Mouse (Mus musculus) cerebral cortex, adult 2 months (tissue): ENCODE data around the gene Olfr952.

Source experiments
- WGBS: fragments of 180-500 bp; shearing (Covaris S2); methylation state at CpG from one replicate; pipeline ENCODE4 v1.1.7; 2018; 5-methylcytosine and 5-hydroxymethylcytosine counted together

Olfr952 gene

DNA sequence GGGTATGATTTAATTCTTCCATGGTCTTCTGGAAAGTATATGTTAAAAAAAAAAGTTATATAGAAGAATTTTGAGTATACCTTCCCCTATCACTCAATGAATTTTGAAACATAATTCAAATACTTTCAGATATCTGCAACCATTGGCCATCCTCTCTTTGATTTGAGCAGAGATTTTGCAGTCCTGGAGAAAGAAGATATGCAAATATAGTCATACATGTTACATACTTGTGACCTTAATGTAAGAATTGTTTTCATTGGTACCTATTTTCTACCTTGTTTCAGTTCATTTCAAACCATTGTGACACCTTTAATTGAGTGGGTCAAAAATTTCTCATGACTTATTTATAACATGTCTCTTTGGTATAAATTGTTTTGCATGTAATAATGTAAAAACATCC lies at the start of gene Olfr952:
TSS of gene Olfr952 (minus strand) at position 101 of the 400 bp plus-strand sequence.

GRCm38 (mm10) chr9:39471844-39472243 lies 44.9 kb upstream of the Olfr952 start, which contains the start of gene Olfr955:
Olfr955 (minus strand) TSS chr9:39471944.
- WGBS: 54% methylated on average over 1 of the region's 1 CpGs

DNA sequence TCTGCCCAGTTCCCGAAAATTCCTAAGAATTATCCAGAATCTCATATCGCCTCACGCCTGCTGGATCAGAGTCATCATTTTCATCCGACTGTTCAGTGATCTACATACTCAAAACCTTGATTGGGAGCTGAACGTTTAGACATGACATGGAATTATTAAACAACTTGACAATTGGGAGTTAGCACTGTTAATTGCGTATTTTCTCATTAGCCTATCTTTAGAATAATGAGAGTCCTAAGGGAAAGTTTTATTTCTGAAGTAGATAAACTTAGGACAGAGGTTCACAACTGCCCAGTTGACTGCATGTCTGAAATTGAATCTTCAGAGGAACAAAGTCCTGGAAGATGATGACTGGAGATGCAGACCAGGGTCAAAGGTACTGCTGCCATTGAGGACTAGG lies 29.5 kb upstream of the Olfr952 start, which contains the start of gene Olfr954:
TSS of gene Olfr954 (plus strand) at position 301 of the 400 bp plus-strand sequence.
- 82% methylated on average over 6 of the region's 6 CpGs for WGBS

GRCm38 (mm10) chr9:39387110-39387509 lies 39.8 kb downstream of the Olfr952 start, which contains the start of gene Olfr951:
Olfr951 (plus strand) TSS chr9:39387410.
- WGBS: 96% methylated on average over 2 of the region's 2 CpGs
